Mouse (Mus musculus): Measurements from ENCODE around the gene Duxbl1. TPM values are rescaled to one million over a fixed set of nuclear protein-coding genes. Genes with fewer than 3 reads are reported as not detected.
"Not testable (repeated sequence)": the region's sequence is repeated elsewhere in the genome, so short reads cannot be mapped to it uniquely, and the experiment has no call there.

The Duxbl1 gene
- polyA plus RNA-seq (2014; fragmentation: Nextera tagmentation; extraction: Ambion mirVana): 5.7 and 6.5 TPM in 2 replicates

GRCm38 (mm10) chr14:25978371-25979241 lies at the start of gene Duxbl1:
TSS of gene Duxbl1 (plus strand) at chr14:25978577.
- H3K27ac ChIP-seq (ENCODE audit: low read depth, low read length): peak within 1 kb of the TSS; percentile 89
- not testable (repeated sequence) for H3K9ac ChIP-seq (ENCODE audit: low read length); H3K9me3 ChIP-seq (ENCODE audit: control insufficient read depth, low read length); H3K4me3 ChIP-seq (ENCODE audit: low read depth, low read length); DNase-seq (ENCODE audit: low spot score, missing footprints); H3K36me3 ChIP-seq (ENCODE audit: control insufficient read depth, insufficient read depth, low read length); H3K27me3 ChIP-seq (ENCODE audit: control insufficient read depth, insufficient read depth, low read length); H3K4me1 ChIP-seq (ENCODE audit: control insufficient read depth, insufficient read depth, low read length)
- WGBS: no CpG with 5 or more reads among the region's 25 CpGs
- ATAC-seq (ENCODE audit: low FRiP score): peak; percentile 93
- peak within 1 kb of the TSS; percentile 19; the same call in 1 of the 2 replicates for H3K4me2 ChIP-seq

- not testable (repeated sequence) for H3K4me1 ChIP-seq (ENCODE audit: control insufficient read depth, insufficient read depth, low read length); H3K4me3 ChIP-seq (ENCODE audit: low read depth, low read length); H3K27ac ChIP-seq (ENCODE audit: low read depth, low read length); H3K27me3 ChIP-seq (ENCODE audit: control insufficient read depth, insufficient read depth, low read length); H3K9me3 ChIP-seq (ENCODE audit: control insufficient read depth, low read length); H3K4me2 ChIP-seq; H3K36me3 ChIP-seq (ENCODE audit: control insufficient read depth, insufficient read depth, low read length); DNase-seq (ENCODE audit: low spot score, missing footprints); H3K9ac ChIP-seq (ENCODE audit: low read length); ATAC-seq (ENCODE audit: low FRiP score)
- no CpG with 5 or more reads among the region's 5 CpGs for whole genome bisulfite sequencing
These were observed 41.3 kb upstream of the Duxbl1 start for GRCm38 (mm10) chr14:25936867-25937630.

- not testable (repeated sequence) for ATAC-seq (ENCODE audit: low FRiP score); H3K9ac ChIP-seq (ENCODE audit: low read length); H3K4me3 ChIP-seq (ENCODE audit: low read depth, low read length); DNase-seq (ENCODE audit: low spot score, missing footprints); H3K27ac ChIP-seq (ENCODE audit: low read depth, low read length); H3K4me2 ChIP-seq; H3K9me3 ChIP-seq (ENCODE audit: control insufficient read depth, low read length); H3K36me3 ChIP-seq (ENCODE audit: control insufficient read depth, insufficient read depth, low read length); H3K4me1 ChIP-seq (ENCODE audit: control insufficient read depth, insufficient read depth, low read length); H3K27me3 ChIP-seq (ENCODE audit: control insufficient read depth, insufficient read depth, low read length)
- WGBS: no CpG with 5 or more reads among the region's 8 CpGs
These were observed 40.4 kb upstream of the Duxbl1 start, which contains the start of gene Cphx1 for GRCm38 (mm10) chr14:25938004-25938403. TSS of gene Cphx1 (plus strand) at chr14:25938304.

- H3K4me2 ChIP-seq; DNase-seq (ENCODE audit: low spot score, missing footprints); H3K27ac ChIP-seq (ENCODE audit: low read depth, low read length); H3K9ac ChIP-seq (ENCODE audit: low read length); ATAC-seq (ENCODE audit: low FRiP score); H3K9me3 ChIP-seq (ENCODE audit: control insufficient read depth, low read length); H3K27me3 ChIP-seq (ENCODE audit: control insufficient read depth, insufficient read depth, low read length); H3K4me3 ChIP-seq (ENCODE audit: low read depth, low read length); H3K36me3 ChIP-seq (ENCODE audit: control insufficient read depth, insufficient read depth, low read length); H3K4me1 ChIP-seq (ENCODE audit: control insufficient read depth, insufficient read depth, low read length): not testable (repeated sequence)
- no CpG with 5 or more reads among the region's 3 CpGs for WGBS
These were observed 20.5 kb upstream of the Duxbl1 start for GRCm38 (mm10) chr14:25957861-25958260.

- peak; percentile 10; the same call in 1 of the 2 replicates for ATAC-seq (ENCODE audit: low FRiP score)
- not testable (repeated sequence) for H3K4me1 ChIP-seq (ENCODE audit: control insufficient read depth, insufficient read depth, low read length); H3K4me3 ChIP-seq (ENCODE audit: low read depth, low read length); DNase-seq (ENCODE audit: low spot score, missing footprints); H3K36me3 ChIP-seq (ENCODE audit: control insufficient read depth, insufficient read depth, low read length); H3K27me3 ChIP-seq (ENCODE audit: control insufficient read depth, insufficient read depth, low read length); H3K9ac ChIP-seq (ENCODE audit: low read length); H3K9me3 ChIP-seq (ENCODE audit: control insufficient read depth, low read length)
- H3K27ac ChIP-seq (ENCODE audit: low read depth, low read length): peak overlapping the region; percentile 89
- 0% methylated on average over 6 of the region's 13 CpGs for WGBS
- H3K4me2 ChIP-seq: peak overlapping the region; percentile 19; the same call in 1 of the 2 replicates
These were observed 1.0 kb downstream of the Duxbl1 start for GRCm38 (mm10) chr14:25979242-25979941.

GRCm38 (mm10) chr14:25981880-25982279 lies 3.5 kb downstream of the Duxbl1 start:
- H3K9me3 ChIP-seq (ENCODE audit: control insufficient read depth, low read length); H3K36me3 ChIP-seq (ENCODE audit: control insufficient read depth, insufficient read depth, low read length); DNase-seq (ENCODE audit: low spot score, missing footprints); H3K4me1 ChIP-seq (ENCODE audit: control insufficient read depth, insufficient read depth, low read length); H3K27me3 ChIP-seq (ENCODE audit: control insufficient read depth, insufficient read depth, low read length); ATAC-seq (ENCODE audit: low FRiP score); H3K27ac ChIP-seq (ENCODE audit: low read depth, low read length); H3K4me3 ChIP-seq (ENCODE audit: low read depth, low read length); H3K4me2 ChIP-seq; H3K9ac ChIP-seq (ENCODE audit: low read length): not testable (repeated sequence)
- WGBS: 84% methylated on average over 5 of the region's 9 CpGs

GRCm38 (mm10) chr14:26007462-26007861 lies 29.1 kb downstream of the Duxbl1 start:
- not testable (repeated sequence) for H3K27ac ChIP-seq (ENCODE audit: low read depth, low read length); H3K4me2 ChIP-seq; H3K9ac ChIP-seq (ENCODE audit: low read length); H3K4me1 ChIP-seq (ENCODE audit: control insufficient read depth, insufficient read depth, low read length); H3K36me3 ChIP-seq (ENCODE audit: control insufficient read depth, insufficient read depth, low read length); H3K9me3 ChIP-seq (ENCODE audit: control insufficient read depth, low read length); H3K4me3 ChIP-seq (ENCODE audit: low read depth, low read length); DNase-seq (ENCODE audit: low spot score, missing footprints); ATAC-seq (ENCODE audit: low FRiP score); H3K27me3 ChIP-seq (ENCODE audit: control insufficient read depth, insufficient read depth, low read length)
- no CpG with 5 or more reads among the region's 2 CpGs for WGBS

DNA sequence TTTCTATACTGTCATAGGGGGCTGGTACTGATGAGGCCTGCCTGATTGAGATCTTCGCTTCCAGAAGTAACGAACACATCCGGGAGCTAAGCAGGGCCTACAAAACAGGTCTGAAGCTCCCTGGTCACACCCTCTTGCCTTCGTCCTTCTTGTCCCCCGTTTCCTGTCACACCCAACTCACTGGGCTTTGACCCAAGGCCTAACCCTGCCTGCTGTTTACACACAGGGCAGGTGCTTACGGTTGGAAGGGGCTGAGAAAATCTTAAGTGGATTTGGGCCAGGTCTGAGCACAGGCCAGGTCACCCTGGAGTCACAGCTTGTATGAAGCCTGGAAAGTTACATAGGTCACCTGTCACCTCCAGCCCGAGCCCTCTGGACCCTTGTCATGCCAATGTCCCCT lies 38.0 kb downstream of the Duxbl1 start:
- not testable (repeated sequence) for H3K9me3 ChIP-seq (ENCODE audit: control insufficient read depth, low read length); H3K4me3 ChIP-seq (ENCODE audit: low read depth, low read length); H3K9ac ChIP-seq (ENCODE audit: low read length); H3K4me1 ChIP-seq (ENCODE audit: control insufficient read depth, insufficient read depth, low read length); H3K27me3 ChIP-seq (ENCODE audit: control insufficient read depth, insufficient read depth, low read length); H3K27ac ChIP-seq (ENCODE audit: low read depth, low read length); ATAC-seq (ENCODE audit: low FRiP score); DNase-seq (ENCODE audit: low spot score, missing footprints); H3K36me3 ChIP-seq (ENCODE audit: control insufficient read depth, insufficient read depth, low read length); H3K4me2 ChIP-seq
- no CpG with 5 or more reads among the region's 7 CpGs for WGBS
